9 mouse cellular contexts compared by ENCODE assay signal in the genomic region with DNA sequence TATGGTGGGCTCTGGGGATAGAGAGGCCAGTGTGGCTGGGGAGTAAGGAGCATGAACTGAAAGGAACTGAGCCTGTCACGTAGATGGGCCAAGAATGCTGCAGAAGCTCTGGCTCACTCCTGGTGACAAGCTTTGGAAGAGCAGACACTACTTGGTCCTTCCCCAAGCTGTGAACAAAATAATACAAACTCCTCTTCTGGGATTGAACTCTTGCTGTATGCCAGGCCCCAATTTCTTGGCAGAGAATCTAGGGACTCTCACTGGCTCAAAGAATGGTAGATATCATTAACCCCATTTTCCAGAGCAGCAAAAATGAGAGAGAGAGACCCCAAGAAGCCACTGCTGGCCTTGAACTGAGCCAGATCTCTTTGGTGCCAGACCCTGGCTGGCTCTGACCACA. TPM values are rescaled to one million over a fixed set of nuclear protein-coding genes. Genes with fewer than 3 reads are reported as not detected.
DNase-seq lines count a peak whose midpoint lies in the region; ATAC-seq and TF ChIP-seq lines count a peak whose summit lies in the region.
"Had no signal": no experiment of that assay in that cellular context is flagged by ENCODE, and none has a peak within 500 bp of the region (broad histone marks: within the 10 kb centered on the region; RNA-seq: fewer than 3 reads in every experiment).

No protein-coding gene starts in this region.

- no peaks in the 10 kb centered on the region for H3K36me3 ChIP-seq in hindbrain, embryonic 14.5 days (replicated peaks; ENCODE audit: control insufficient read depth, insufficient read depth)
- no peaks in the 10 kb centered on the region for H3K36me3 ChIP-seq in midbrain, embryonic 11.5 days (ENCODE audit: control insufficient read depth, insufficient read depth, low read length)
- H3K36me3 ChIP-seq in thymus, adult 2 months (ENCODE audit: control insufficient read depth, insufficient read depth, low read length) = no peaks in the 10 kb centered on the region

- H3K9ac ChIP-seq in hindbrain, embryonic 14.5 days = no peak overlapping the region; the same call in 1 of the 2 replicates
- H3K9ac ChIP-seq in midbrain, embryonic 11.5 days (ENCODE audit: low read length) = no peak overlapping the region

- intact Hi-C loops in heart, postnatal 25 days (cut with DNase I) = loop anchor here (5.0 kb wide), 1 partner anchor 56 kb away; no protein-coding TSS in a partner anchor

- no peak overlapping the region for H3K27ac ChIP-seq in hindbrain, embryonic 14.5 days
- H3K27ac ChIP-seq in midbrain, embryonic 11.5 days (ENCODE audit: low read depth, low read length) = no peak overlapping the region
- no peak overlapping the region for H3K27ac ChIP-seq in thymus, adult 2 months (ENCODE audit: control insufficient read depth, insufficient read depth, low read length)

- H3K4me3 ChIP-seq in hindbrain, embryonic 14.5 days (replicated peaks; ENCODE audit: low read length) = 0 out of 2 replicates have a peak overlapping the region, but pooled peaks have one; percentile 9
- H3K4me3 ChIP-seq in midbrain, embryonic 11.5 days (ENCODE audit: low read depth, low read length) = peak overlapping the region; percentile 24; the same call in 1 of the 2 replicates
- no peak overlapping the region for H3K4me3 ChIP-seq in thymus, adult 2 months (ENCODE audit: control insufficient read depth, insufficient read depth, low read length)
- H3K4me3 ChIP-seq: erythroblast, embryonic 14.5 days had no signal

- peak overlapping the region; percentile 74 for H3K4me2 ChIP-seq in hindbrain, embryonic 14.5 days (replicated peaks)
- H3K4me2 ChIP-seq in midbrain, embryonic 11.5 days = peak overlapping the region; percentile 68

- 45% methylated on average over 1 of the region's 1 CpGs for WGBS in hindbrain, embryonic 14.5 days
- WGBS in midbrain, embryonic 11.5 days = 39% methylated on average over 1 of the region's 1 CpGs
- WGBS in thymus, adult 2 months = 79% methylated on average over 1 of the region's 1 CpGs

- no peaks in the 10 kb centered on the region for H3K9me3 ChIP-seq in hindbrain, embryonic 14.5 days (ENCODE audit: control insufficient read depth, low read length)
- no peaks in the 10 kb centered on the region for H3K9me3 ChIP-seq in midbrain, embryonic 11.5 days (ENCODE audit: control insufficient read depth, low read length)

- peaks cover 28% of the 10 kb centered on the region for H3K4me1 ChIP-seq in hindbrain, embryonic 14.5 days (replicated peaks; ENCODE audit: control insufficient read depth, insufficient read depth, low read length)
- H3K4me1 ChIP-seq in midbrain, embryonic 11.5 days (ENCODE audit: control insufficient read depth, insufficient read depth, low read length) = peaks cover 16% of the 10 kb centered on the region
- no peaks in the 10 kb centered on the region; the same call in 1 of the 2 replicates for H3K4me1 ChIP-seq in thymus, adult 2 months (replicated peaks; ENCODE audit: control insufficient read depth, insufficient read depth, low read length)

- H3K27me3 ChIP-seq in hindbrain, embryonic 14.5 days (ENCODE audit: control insufficient read depth, insufficient read depth, low read length) = peaks cover 36% of the 10 kb centered on the region
- peaks cover 52% of the 10 kb centered on the region for H3K27me3 ChIP-seq in midbrain, embryonic 11.5 days (ENCODE audit: control insufficient read depth, insufficient read depth, low read length)
- H3K27me3 ChIP-seq in thymus, adult 2 months (ENCODE audit: control insufficient read depth, insufficient read depth, low read length) = peaks cover 6% of the 10 kb centered on the region; the same call in 1 of the 2 replicates

- ATAC-seq in hindbrain, embryonic 14.5 days (ENCODE audit: low FRiP score) = no peak
- ATAC-seq in midbrain, embryonic 11.5 days (ENCODE audit: low FRiP score) = no peak

- TF ChIP-seq CTCF in brain, embryonic 14.5 days (IDR thresholded peaks at IDR 0.05; ENCODE audit: borderline replicate concordance, extremely low read depth, insufficient read depth, insufficient read length) = no peak
- no peak for TF ChIP-seq CTCF in thymus, adult 2 months (IDR thresholded peaks at IDR 0.05; ENCODE audit: borderline replicate concordance, control insufficient read depth, extremely low read depth, insufficient read depth, low read length, poor library complexity)

- no peak for TF ChIP-seq POLR2A in brain, embryonic 14.5 days (IDR thresholded peaks at IDR 0.05; ENCODE audit: borderline replicate concordance, extremely low read depth, insufficient read depth, insufficient read length, poor library complexity, severe bottlenecking)
- no peak for TF ChIP-seq POLR2A in thymus, adult 2 months (IDR thresholded peaks at IDR 0.05; ENCODE audit: control insufficient read depth, extremely low read depth, insufficient read depth, low read length, poor library complexity)

- DNase-seq in heart, adult 11 months = peak; percentile 88
- DNase-seq in heart, postnatal 25 days (ENCODE audit: low spot score) = no peak
- DNase-seq in brain, embryonic 14.5 days (ENCODE audit: low read depth) = peak; percentile 23
- DNase-seq in hindbrain, embryonic 14.5 days (ENCODE audit: low spot score) = no peak
- DNase-seq in midbrain, embryonic 11.5 days (ENCODE audit: low spot score, missing footprints) = no peak
- DNase-seq in layer of hippocampus, postnatal 25 days (ENCODE audit: extremely low spot score in 1 of 2, low spot score in 1 of 2) = no peak
- DNase-seq in layer of hippocampus, adult 11-12 months (ENCODE audit: low spot score) = no peak
- no peak for DNase-seq in thymus, adult 2 months

RNA-seq across cellular contexts. Expression of a gene that starts 1.9 kb away (rescaled TPM):
- total RNA-seq in heart, postnatal 25 days (2021) = 10 to 100 TPM; 24.3 to 34.0 TPM
- 2.0 and 2.4 TPM in 2 replicates for polyA plus RNA-seq in brain, embryonic 14.5 days (2012; rRNA removed)
- polyA plus RNA-seq in hindbrain, embryonic 14.5 days (2014; fragmentation: Nextera tagmentation; extraction: Ambion mirVana) = 1.6 and 2.3 TPM in 2 replicates
- 2.8 and 3.2 TPM in 2 replicates for polyA plus RNA-seq in midbrain, embryonic 11.5 days (2014; fragmentation: Nextera tagmentation; extraction: Ambion mirVana)
- total RNA-seq in layer of hippocampus, postnatal 25 days (2021) = 1 to 10 TPM; 4.3 to 4.7 TPM
- polyA plus RNA-seq in thymus, adult 2 months (2012; rRNA removed) = 3.4 and 5.0 TPM in 2 replicates

RNA-seq across cellular contexts. Expression of a gene that starts 36.2 kb away (rescaled TPM):
- total RNA-seq in heart, postnatal 25 days (2021) = 10 to 100 TPM; 14.8 to 15.2 TPM
- polyA plus RNA-seq in brain, embryonic 14.5 days (2012; rRNA removed) = 17.9 and 18.5 TPM in 2 replicates
- polyA plus RNA-seq in hindbrain, embryonic 14.5 days (2014; fragmentation: Nextera tagmentation; extraction: Ambion mirVana) = 22.5 and 26.2 TPM in 2 replicates
- 14.2 and 14.6 TPM in 2 replicates for polyA plus RNA-seq in midbrain, embryonic 11.5 days (2014; fragmentation: Nextera tagmentation; extraction: Ambion mirVana)
- 10 to 100 TPM; 67.2 to 75.2 TPM for total RNA-seq in layer of hippocampus, postnatal 25 days (2021)
- polyA plus RNA-seq in thymus, adult 2 months (2012; rRNA removed) = 46.8 and 50.3 TPM in 2 replicates

Comparison
In these comparisons a context has a peak if more than half of its experiments do, and no peak if none do; other contexts are left out.
1. DNase-seq: peak in heart, adult 11 months (single experiment) and brain, embryonic 14.5 days (single experiment); none in heart, postnatal 25 days (single experiment), hindbrain, embryonic 14.5 days (single experiment), midbrain, embryonic 11.5 days (single experiment), layer of hippocampus, postnatal 25 days (0 of 2), layer of hippocampus, adult 11-12 months (single experiment) and thymus, adult 2 months (single experiment).